Mouse (Mus musculus): ENCODE data around the gene Fosl1.
"Not testable (repeated sequence)": the region's sequence is repeated elsewhere in the genome, so short reads cannot be mapped to it uniquely, and the experiment has no call there.

The Fosl1 gene

GRCm38 (mm10) chr19:5481398-5481797, 34.1 kb downstream of the Fosl1 start:
- DNase-seq (ENCODE audit: low spot score in 2 of 2) = no peak

- no peak for DNase-seq (ENCODE audit: low spot score in 2 of 2)
Observed at GRCm38 (mm10) chr19:5483386-5484359, 36.3 kb downstream of the Fosl1 start.

- no peak for DNase-seq (ENCODE audit: low spot score in 2 of 2)
Observed at GRCm38 (mm10) chr19:5484496-5484895, 37.1 kb downstream of the Fosl1 start.

DNA sequence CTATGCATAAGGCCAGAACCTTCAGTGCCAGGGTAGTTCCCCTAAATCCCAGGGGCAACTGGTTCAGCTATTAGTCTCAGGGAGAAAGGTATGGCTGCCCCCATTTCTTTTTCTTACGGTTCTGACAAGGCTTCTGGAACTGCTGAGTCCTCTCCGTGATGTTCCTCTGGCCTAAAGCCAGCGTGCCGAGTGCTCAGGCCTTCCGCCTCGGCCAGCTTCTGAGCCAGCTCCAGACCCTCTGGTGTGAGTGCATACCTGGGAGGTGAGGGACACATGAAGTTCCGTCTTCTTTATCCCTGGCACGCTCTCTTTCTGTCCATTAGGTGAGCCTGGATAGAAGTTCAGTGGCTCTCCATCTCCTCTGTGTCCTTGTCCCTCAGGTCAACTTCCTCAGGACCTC, 38.0 kb downstream of the Fosl1 start:
- no peak for DNase-seq (ENCODE audit: low spot score in 2 of 2)

- no peak for DNase-seq (ENCODE audit: low spot score in 2 of 2)
Observed at GRCm38 (mm10) chr19:5485821-5486220, 38.5 kb downstream of the Fosl1 start.

DNA sequence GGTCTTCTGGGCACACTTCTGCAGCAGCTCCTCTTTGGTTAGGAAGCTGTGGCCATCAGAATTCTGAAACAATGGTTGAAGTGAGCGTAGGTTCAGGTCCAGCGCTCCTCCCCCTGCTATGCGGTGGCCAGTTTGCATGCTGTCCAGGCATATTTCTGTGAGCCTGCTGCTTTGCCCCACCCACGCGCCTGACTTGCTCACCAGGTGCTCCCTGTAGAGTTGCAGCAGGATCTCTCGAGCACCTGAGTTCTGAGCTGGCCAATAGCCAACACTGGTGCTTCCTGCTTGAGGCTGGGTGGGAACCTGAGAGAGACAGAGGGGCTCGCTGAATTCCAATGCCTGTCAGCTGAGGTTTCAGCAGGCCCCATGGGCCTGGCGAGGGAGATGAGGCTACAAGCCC, 38.9 kb downstream of the Fosl1 start:
- no peak for DNase-seq (ENCODE audit: low spot score in 2 of 2)

DNA sequence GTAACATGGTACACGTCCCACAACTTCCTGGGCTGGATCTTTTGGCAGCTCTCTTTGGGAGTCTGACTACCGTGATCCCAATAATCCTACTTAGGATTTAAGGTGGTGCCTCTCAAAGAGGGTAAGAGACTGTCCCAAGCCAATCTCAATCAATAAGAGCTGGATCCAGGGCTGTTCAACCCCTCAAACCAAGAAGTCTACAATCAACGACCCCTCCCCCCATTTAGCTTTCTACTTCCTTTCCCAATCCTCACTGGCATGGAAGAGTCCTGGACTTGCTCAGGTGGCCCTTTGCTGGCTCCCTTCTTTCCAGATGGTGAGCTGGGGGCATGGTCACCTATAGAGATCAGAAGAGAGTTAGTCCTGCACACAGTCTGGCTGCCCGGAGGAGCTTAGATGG, 39.4 kb downstream of the Fosl1 start:
- DNase-seq (ENCODE audit: low spot score in 2 of 2) = no peak

- DNase-seq (ENCODE audit: low spot score in 2 of 2) = peak; percentile 91
Observed at GRCm38 (mm10) chr19:5487768-5488550, 40.6 kb downstream of the Fosl1 start, which contains the start of gene Mus81. Mus81 (minus strand) TSS chr19:5488402.

- DNase-seq (ENCODE audit: low spot score in 2 of 2) = peak; percentile 97 to 98
Observed at GRCm38 (mm10) chr19:5488878-5489571, 41.7 kb downstream of the Fosl1 start.

GRCm38 (mm10) chr19:5489721-5490120, 42.4 kb downstream of the Fosl1 start:
- DNase-seq (ENCODE audit: low spot score in 2 of 2) = not testable (repeated sequence)

- DNase-seq (ENCODE audit: low spot score in 2 of 2) = peak; percentile 92 to 93
Observed at GRCm38 (mm10) chr19:5490313-5490897, 43.1 kb downstream of the Fosl1 start, which contains the start of gene Cfl1. Cfl1 (plus strand) TSS chr19:5490455.

GRCm38 (mm10) chr19:5490898-5491708, 43.8 kb downstream of the Fosl1 start:
- peak; percentile 71 to 74 for DNase-seq (ENCODE audit: low spot score in 2 of 2)

GRCm38 (mm10) chr19:5492641-5493040, 45.3 kb downstream of the Fosl1 start:
- DNase-seq (ENCODE audit: low spot score in 2 of 2) = no peak

DNA sequence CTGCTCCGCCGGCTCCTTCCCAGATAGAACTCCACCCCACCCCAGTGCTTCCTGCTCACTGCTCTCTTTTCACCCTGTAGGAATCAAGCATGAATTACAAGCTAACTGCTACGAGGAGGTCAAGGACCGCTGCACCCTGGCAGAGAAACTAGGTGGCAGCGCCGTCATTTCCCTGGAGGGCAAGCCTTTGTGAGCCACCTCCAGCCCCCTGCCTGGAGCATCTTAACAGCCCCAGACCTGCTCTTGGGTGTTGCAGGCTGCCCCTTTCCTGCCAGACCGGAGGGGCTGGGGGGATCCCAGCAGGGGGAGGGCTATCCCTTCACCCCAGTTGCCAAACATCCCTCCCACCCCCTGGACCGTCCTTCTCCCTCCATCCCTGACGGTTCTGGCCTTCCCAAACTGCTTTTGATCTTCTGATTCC, 46.0 kb downstream of the Fosl1 start:
- DNase-seq (ENCODE audit: low spot score in 2 of 2) = not testable (repeated sequence)

- no peak for DNase-seq (ENCODE audit: low spot score in 2 of 2)
Observed at GRCm38 (mm10) chr19:5494314-5494713, 47.0 kb downstream of the Fosl1 start.

DNA sequence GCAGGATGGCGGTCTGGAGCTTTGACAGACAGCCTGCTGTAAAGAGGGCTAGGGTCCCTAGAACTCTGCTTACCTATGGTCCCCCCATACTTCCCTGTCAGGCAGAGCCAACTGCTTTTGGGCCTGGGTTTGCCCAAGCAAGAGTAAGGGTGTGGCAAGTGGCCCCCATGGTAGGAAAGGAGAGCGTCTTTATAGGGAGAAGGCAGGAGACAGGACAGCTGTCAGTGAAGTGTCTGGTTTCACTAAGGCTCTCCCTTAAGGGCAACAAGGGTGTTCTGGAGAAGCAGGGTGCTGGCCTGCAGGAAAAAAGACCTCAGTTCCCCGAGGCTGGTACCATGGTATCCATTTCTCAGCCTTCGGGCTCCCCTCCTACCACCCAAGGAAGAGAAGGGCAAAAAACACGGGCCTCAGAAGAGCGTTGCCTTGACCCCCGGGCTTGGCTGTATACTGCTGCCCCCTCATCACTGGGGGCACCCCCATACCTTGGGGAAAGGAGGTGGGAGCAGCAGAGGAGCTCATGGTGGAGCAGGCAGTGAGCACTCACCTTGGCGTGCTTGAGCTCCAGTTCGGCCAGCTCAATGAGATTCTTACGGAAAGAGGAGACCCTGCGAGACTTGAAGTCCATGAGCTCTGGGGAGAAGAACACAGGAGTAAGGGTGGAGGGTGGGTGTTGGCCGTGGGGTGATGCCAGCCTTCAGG, 48.2 kb downstream of the Fosl1 start:
- DNase-seq (ENCODE audit: low spot score in 2 of 2) = no peak

GRCm38 (mm10) chr19:5496052-5496370, 48.7 kb downstream of the Fosl1 start:
- DNase-seq (ENCODE audit: low spot score in 2 of 2) = no peak

GRCm38 (mm10) chr19:5500330-5500875, 53.1 kb downstream of the Fosl1 start:
- DNase-seq (ENCODE audit: low spot score in 2 of 2) = no peak

GRCm38 (mm10) chr19:5503687-5504086, 56.3 kb downstream of the Fosl1 start, which contains the start of gene 1700020D05Rik:
1700020D05Rik (minus strand) TSS chr19:5503787.
- DNase-seq (ENCODE audit: low spot score in 2 of 2) = no peak
